Mouse (Mus musculus) cerebellum, adult 2 months (tissue): Measurements from ENCODE around the gene Lamb3. TPM values are rescaled to one million over a fixed set of nuclear protein-coding genes. Genes with fewer than 3 reads are reported as not detected.

Experiments
- DNase-seq, 2 experiments: peaks; one replicate each; pipeline ENCODE4 v3.0.0; 2021
- H3K27ac ChIP-seq: fragments of 200-500 bp; 2 replicates; pipeline ENCODE4 v1.5.1; 2012; ENCODE audit warnings: low read length, control low read depth, inconsistent platforms; ENCODE audit not compliant: insufficient read depth
- H3K27me3 ChIP-seq: fragments of 200-500 bp; 2 replicates; pipeline ENCODE4 v1.6.1; 2012; ENCODE audit warnings: inconsistent platforms, mild to moderate bottlenecking, low read length, moderate library complexity; ENCODE audit not compliant: control insufficient read depth, insufficient read depth
- H3K4me1 ChIP-seq: fragments of 200-500 bp; 2 replicates; pipeline ENCODE4 v1.6.1; 2011; ENCODE audit warnings: low read length; ENCODE audit not compliant: control insufficient read depth, insufficient read depth
- H3K4me3 ChIP-seq: fragments of 200-500 bp; replicated peaks from 2 replicates; pipeline ENCODE3; 2011; ENCODE audit warnings: mild to moderate bottlenecking, low read depth, low read length, control low read depth; ENCODE audit not compliant: insufficient read depth
- CTCF ChIP-seq: fragments of 200-500 bp; IDR thresholded peaks from 2 replicates; pipeline ENCODE4 v1.5.1; 2011; ENCODE audit warnings: low read depth, mild to moderate bottlenecking, control low read depth, low read length, moderate library complexity, borderline replicate concordance; ENCODE audit not compliant: insufficient read depth
- POLR2A ChIP-seq: fragments of 200-500 bp; IDR thresholded peaks from 2 replicates; pipeline ENCODE4 v1.6.1; 2011; ENCODE audit warnings: low read length, control low read depth, borderline replicate concordance; ENCODE audit not compliant: insufficient read depth
- WGBS: fragments of 180-500 bp; shearing (Covaris S2); methylation state at CpG from one replicate; pipeline ENCODE4 v1.1.7; 2018; 5-methylcytosine and 5-hydroxymethylcytosine counted together
- polyA plus RNA-seq: library from polyadenylated mRNA; depleted of rRNA; stranded (reverse); fragments of >200 nt; gene quantifications from 2 replicates; pipeline ENCODE4 v1.2.3, GENCODE M21; 2012

Lamb3 gene
- polyA plus RNA-seq, 1 experiment, result 3.9 TPM

- 85% methylated on average over 2 of the region's 2 CpGs for WGBS
- Histone ChIP-seq H3K27ac (no peak overlapping the region), H3K4me3 (no peak overlapping the region), H3K4me1 (peaks cover 5% of the 10 kb centered on the region), H3K27me3 (no peaks in the 10 kb centered on the region)
- TF ChIP-seq CTCF, result no peak
- TF ChIP-seq POLR2A, result no peak
- DNase-seq, result no peak
Measured at GRCm38 (mm10) chr1:193293039-193293438, 85.5 kb downstream of the Lamb3 start.

DNA sequence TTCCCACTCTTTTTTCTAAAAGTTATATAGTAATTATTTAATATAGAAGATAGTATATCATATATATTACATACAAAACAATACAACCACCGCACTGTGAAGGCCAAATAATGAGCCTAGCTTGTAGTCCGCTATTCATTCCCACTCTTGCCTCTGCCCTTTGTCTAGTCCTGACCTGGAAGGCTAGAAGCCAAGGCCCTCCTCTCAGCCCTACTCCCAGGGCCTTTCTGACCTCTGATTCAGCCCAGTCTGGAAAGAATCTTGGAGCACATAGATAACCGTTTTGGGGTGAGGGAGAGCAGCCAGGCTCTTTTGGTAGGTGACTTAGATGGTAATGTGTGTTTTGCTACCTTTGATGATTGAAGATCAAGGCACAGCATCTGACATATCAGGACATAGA lies 86.4 kb downstream of the Lamb3 start:
- Histone ChIP-seq H3K4me1 (peaks cover 11% of the 10 kb centered on the region), H3K27me3 (no peaks in the 10 kb centered on the region), H3K4me3 (no peak overlapping the region), H3K27ac (no peak overlapping the region)
- TF ChIP-seq POLR2A, result no peak
- TF ChIP-seq CTCF, result no peak
- WGBS, result 83% methylated on average over 3 of the region's 3 CpGs
- no peak for DNase-seq

GRCm38 (mm10) chr1:193295920-193296319 lies 88.4 kb downstream of the Lamb3 start:
- no peaks in the 10 kb centered on the region for H3K27me3 ChIP-seq
- DNase-seq, result no peak
- WGBS, result 74% methylated on average over 5 of the region's 5 CpGs

GRCm38 (mm10) chr1:193298141-193298765 lies 90.8 kb downstream of the Lamb3 start:
- no peak overlapping the region for H3K27ac ChIP-seq
- no peak for DNase-seq
- 32% methylated on average over 3 of the region's 3 CpGs for WGBS

More at GRCm38 (mm10) chr1:193295920-193296319, 88.4 kb downstream of the Lamb3 start:
- TF ChIP-seq POLR2A (no peak), CTCF (no peak)
- Histone ChIP-seq H3K4me1 (peaks cover 19% of the 10 kb centered on the region), H3K4me3 (no peak overlapping the region), H3K27ac (no peak overlapping the region)

GRCm38 (mm10) chr1:193299995-193300394 lies 92.5 kb downstream of the Lamb3 start:
- no peak for DNase-seq
- WGBS, result 91% methylated on average over 1 of the region's 1 CpGs
- Histone ChIP-seq H3K4me3 (no peak overlapping the region), H3K4me1 (peaks cover 45% of the 10 kb centered on the region), H3K27ac (no peak overlapping the region), H3K27me3 (no peaks in the 10 kb centered on the region)
- no peak for TF ChIP-seq POLR2A
- no peak for TF ChIP-seq CTCF

More at GRCm38 (mm10) chr1:193298141-193298765, 90.8 kb downstream of the Lamb3 start:
- TF ChIP-seq CTCF (no peak), POLR2A (no peak)
- Histone ChIP-seq H3K4me1 (peaks cover 37% of the 10 kb centered on the region), H3K27me3 (no peaks in the 10 kb centered on the region), H3K4me3 (no peak overlapping the region)

GRCm38 (mm10) chr1:193301216-193302092 lies 94.0 kb downstream of the Lamb3 start:
- no peak overlapping the region for H3K4me3 ChIP-seq
- DNase-seq, result peak; percentile 65 to 79
- no peaks in the 10 kb centered on the region for H3K27me3 ChIP-seq
- TF ChIP-seq POLR2A, result no peak
- TF ChIP-seq CTCF, result no peak
- WGBS, result 66% methylated on average over 6 of the region's 6 CpGs
- peaks cover 49% of the 10 kb centered on the region for H3K4me1 ChIP-seq
- H3K27ac ChIP-seq, result no peak overlapping the region

GRCm38 (mm10) chr1:193302093-193302405 lies 94.5 kb downstream of the Lamb3 start:
- Histone ChIP-seq H3K4me3 (no peak overlapping the region), H3K27ac (no peak overlapping the region), H3K4me1 (peaks cover 53% of the 10 kb centered on the region), H3K27me3 (no peaks in the 10 kb centered on the region)
- TF ChIP-seq CTCF (no peak), POLR2A (no peak)
- 91% methylated on average over 8 of the region's 8 CpGs for WGBS
- no peak for DNase-seq

GRCm38 (mm10) chr1:193303096-193303495 lies 95.6 kb downstream of the Lamb3 start:
- no peaks in the 10 kb centered on the region for H3K27me3 ChIP-seq
- TF ChIP-seq POLR2A, result no peak
- no peak for TF ChIP-seq CTCF
- 90% methylated on average over 2 of the region's 2 CpGs for WGBS
- peak overlapping the region; percentile 42; the same call in 1 of the 2 replicates for H3K27ac ChIP-seq
- peaks cover 51% of the 10 kb centered on the region for H3K4me1 ChIP-seq
- H3K4me3 ChIP-seq, result no peak overlapping the region
- no peak for DNase-seq
